ENCODE assay signal across 9 mouse cellular contexts in genomic region chr16:85110428-85110827, GRCm38 (mm10).
DNase-seq lines count a peak whose midpoint lies in the region; ATAC-seq and TF ChIP-seq lines count a peak whose summit lies in the region.
"Had no signal": no experiment of that assay in that cellular context is flagged by ENCODE, and none has a peak within 500 bp of the region (broad histone marks: within the 10 kb centered on the region; RNA-seq: fewer than 3 reads in every experiment).

No protein-coding gene starts in this region.

- no peaks in the 10 kb centered on the region for H3K27me3 ChIP-seq in embryonic facial prominence, embryonic 10.5 days (replicated peaks; ENCODE audit: low read depth, poor library complexity, severe bottlenecking)
- H3K27me3 ChIP-seq in forebrain, postnatal 0 days (ENCODE audit: insufficient read depth, low read length), result no peaks in the 10 kb centered on the region
- no peaks in the 10 kb centered on the region for H3K27me3 ChIP-seq in midbrain, postnatal 0 days (ENCODE audit: insufficient read depth, low read length)
- no peaks in the 10 kb centered on the region for H3K27me3 ChIP-seq in liver, embryonic 12.5 days (replicated peaks)
- H3K27me3 ChIP-seq: heart, embryonic 15.5 days had no signal

- TF ChIP-seq CTCF in layer of hippocampus, adult 2 months (conservative IDR thresholded peaks at IDR 0.05), result no peak
- no peak for TF ChIP-seq CTCF in forebrain, postnatal 0 days (IDR thresholded peaks at IDR 0.05; ENCODE audit: low read depth)
- TF ChIP-seq CTCF in midbrain, postnatal 0 days (IDR thresholded peaks at IDR 0.05), result no peak

- peaks cover 16% of the 10 kb centered on the region for H3K4me1 ChIP-seq in embryonic facial prominence, embryonic 10.5 days
- peaks cover 15% of the 10 kb centered on the region for H3K4me1 ChIP-seq in forebrain, postnatal 0 days (ENCODE audit: insufficient read depth)
- peaks cover 7% of the 10 kb centered on the region for H3K4me1 ChIP-seq in midbrain, postnatal 0 days (ENCODE audit: insufficient read depth, low read length)
- no peaks in the 10 kb centered on the region for H3K4me1 ChIP-seq in liver, embryonic 12.5 days

- H3K4me2 ChIP-seq in forebrain, postnatal 0 days (ENCODE audit: low read depth), result peak overlapping the region; percentile 33
- H3K4me2 ChIP-seq in midbrain, postnatal 0 days (ENCODE audit: low read depth, low read length, poor library complexity, severe bottlenecking), result 0 out of 2 replicates have a peak overlapping the region, but pooled peaks have one; percentile 10
- H3K4me2 ChIP-seq in liver, embryonic 12.5 days, result no peak overlapping the region
- H3K4me2 ChIP-seq: heart, embryonic 15.5 days had no signal

- peaks cover 7% of the 10 kb centered on the region for H3K36me3 ChIP-seq in embryonic facial prominence, embryonic 10.5 days (replicated peaks)
- peaks cover 2% of the 10 kb centered on the region; the same call in 1 of the 2 replicates for H3K36me3 ChIP-seq in forebrain, postnatal 0 days (ENCODE audit: insufficient read depth)
- no peaks in the 10 kb centered on the region for H3K36me3 ChIP-seq in midbrain, postnatal 0 days (ENCODE audit: insufficient read depth, low read length)
- no peaks in the 10 kb centered on the region for H3K36me3 ChIP-seq in liver, embryonic 12.5 days
- H3K36me3 ChIP-seq: heart, embryonic 15.5 days had no signal

- no peak overlapping the region for H3K4me3 ChIP-seq in layer of hippocampus, adult 2 months
- H3K4me3 ChIP-seq in embryonic facial prominence, embryonic 10.5 days, result no peak overlapping the region
- H3K4me3 ChIP-seq in forebrain, postnatal 0 days (ENCODE audit: low read depth, low read length), result no peak overlapping the region
- H3K4me3 ChIP-seq in midbrain, postnatal 0 days (ENCODE audit: low read depth, low read length), result no peak overlapping the region
- H3K4me3 ChIP-seq in liver, embryonic 12.5 days, result no peak overlapping the region
- H3K4me3 ChIP-seq: heart, embryonic 15.5 days had no signal

- no peak overlapping the region for H3K9ac ChIP-seq in forebrain, postnatal 0 days
- H3K9ac ChIP-seq in midbrain, postnatal 0 days (replicated peaks; ENCODE audit: low read length, poor library complexity, severe bottlenecking), result no peak overlapping the region
- no peak overlapping the region for H3K9ac ChIP-seq in liver, embryonic 12.5 days
- H3K9ac ChIP-seq: heart, embryonic 15.5 days had no signal

- ATAC-seq in forebrain, postnatal 0 days, result peak; percentile 96
- ATAC-seq in midbrain, postnatal 0 days (ENCODE audit: low FRiP score), result peak; percentile 76
- ATAC-seq in liver, embryonic 12.5 days, result no peak

- 81% methylated on average over 13 of the region's 13 CpGs for WGBS in embryonic facial prominence, embryonic 10.5 days
- WGBS in forebrain, postnatal 0 days, result 15% methylated on average over 13 of the region's 13 CpGs
- 34% methylated on average over 13 of the region's 13 CpGs for WGBS in midbrain, postnatal 0 days
- WGBS in liver, embryonic 12.5 days (ENCODE audit: insufficient replicate concordance), result 75% methylated on average over 13 of the region's 13 CpGs

- H3K9me3 ChIP-seq in embryonic facial prominence, embryonic 10.5 days, result no peaks in the 10 kb centered on the region
- H3K9me3 ChIP-seq in forebrain, postnatal 0 days (ENCODE audit: low read length), result no peaks in the 10 kb centered on the region
- no peaks in the 10 kb centered on the region for H3K9me3 ChIP-seq in midbrain, postnatal 0 days (ENCODE audit: low read length)
- H3K9me3 ChIP-seq in liver, embryonic 12.5 days (replicated peaks), result no peaks in the 10 kb centered on the region
- H3K9me3 ChIP-seq: heart, embryonic 15.5 days had no signal

- peak in 1 of 2 experiments; percentile 43 for DNase-seq in layer of hippocampus, adult 2 months (ENCODE audit: low spot score in 2 of 2)
- DNase-seq in layer of hippocampus, adult 8-10 months (ENCODE audit: low spot score in 2 of 2), result no peak
- no peak for DNase-seq in embryonic facial prominence, embryonic 10.5 days (ENCODE audit: low spot score)
- peak; percentile 84 for DNase-seq in forebrain, postnatal 0 days
- DNase-seq in midbrain, postnatal 0 days (ENCODE audit: low spot score), result peak; percentile 58
- DNase-seq in spleen, postnatal 4 days (ENCODE audit: low spot score in 2 of 2), result no peak
- DNase-seq in cerebellum, adult 8-10 months, result no peak

- H3K27ac ChIP-seq in layer of hippocampus, adult 2 months, result peak overlapping the region; percentile 71
- H3K27ac ChIP-seq in embryonic facial prominence, embryonic 10.5 days (replicated peaks), result peak overlapping the region; percentile 35; the same call in 1 of the 2 replicates
- peak overlapping the region; percentile 60 for H3K27ac ChIP-seq in forebrain, postnatal 0 days (ENCODE audit: low read depth, low read length)
- H3K27ac ChIP-seq in midbrain, postnatal 0 days (ENCODE audit: low read depth, low read length), result peak overlapping the region; percentile 63
- no peak overlapping the region for H3K27ac ChIP-seq in liver, embryonic 12.5 days
- H3K27ac ChIP-seq: heart, embryonic 15.5 days had no signal

Comparison
In these comparisons a context has a peak if more than half of its experiments do, and no peak if none do; other contexts are left out.
1. DNase-seq: peak in forebrain, postnatal 0 days (single experiment) and midbrain, postnatal 0 days (single experiment); none in layer of hippocampus, adult 8-10 months (0 of 2), embryonic facial prominence, embryonic 10.5 days (single experiment), spleen, postnatal 4 days (0 of 2) and cerebellum, adult 8-10 months (single experiment).